Comparison of ENCODE assay signal across 14 mouse cellular contexts in the genomic region with DNA sequence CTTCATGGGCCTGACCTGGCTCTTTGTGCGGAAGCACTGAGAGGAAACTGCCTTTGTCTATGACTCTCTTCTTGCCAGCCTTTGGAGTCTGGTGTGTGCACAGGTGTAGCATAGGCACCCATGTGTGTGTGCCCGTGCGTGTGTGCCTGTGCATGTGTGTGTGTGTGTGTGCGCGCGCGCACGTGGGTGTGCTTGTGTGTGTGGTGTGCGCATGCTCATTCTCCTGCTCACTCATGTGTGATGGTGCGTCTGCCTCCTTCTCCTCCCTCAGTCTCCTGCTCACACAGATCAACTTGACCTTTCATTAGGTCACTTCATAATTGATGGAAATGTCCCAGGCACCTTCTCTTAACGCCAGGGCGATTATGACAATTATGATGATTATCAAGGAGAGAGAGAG.
A peak's percentile ranks its signal among the peaks of the same experiment; 100 is the strongest.
DNase-seq lines count a peak whose midpoint lies in the region; ATAC-seq lines count a peak whose summit lies in the region.
"Had no signal": no experiment of that assay in that cellular context is flagged by ENCODE, and none has a peak within 500 bp of the region (broad histone marks: within the 10 kb centered on the region; RNA-seq: fewer than 3 reads in every experiment).

No protein-coding gene starts in this region.

- no peaks in the 10 kb centered on the region for H3K36me3 ChIP-seq in embryonic facial prominence, embryonic 11.5 days (replicated peaks; ENCODE audit: control insufficient read depth, insufficient read depth, low read depth, low read length)
- no peaks in the 10 kb centered on the region for H3K36me3 ChIP-seq in embryonic facial prominence, embryonic 10.5 days (replicated peaks)
- no peaks in the 10 kb centered on the region for H3K36me3 ChIP-seq in midbrain, embryonic 13.5 days
- H3K36me3 ChIP-seq: embryonic facial prominence, embryonic 13.5 days had no signal

- no peak overlapping the region for H3K27ac ChIP-seq in embryonic facial prominence, embryonic 11.5 days (replicated peaks; ENCODE audit: low read depth, low read length)
- no peak overlapping the region for H3K27ac ChIP-seq in embryonic facial prominence, embryonic 10.5 days (replicated peaks)
- peak overlapping the region; percentile 76 for H3K27ac ChIP-seq in midbrain, embryonic 13.5 days
- H3K27ac ChIP-seq: embryonic facial prominence, embryonic 13.5 days; heart, adult 2 months; liver, embryonic 14.5 days had no signal

- H3K4me3 ChIP-seq in embryonic facial prominence, embryonic 11.5 days (ENCODE audit: low read depth, low read length) = no peak overlapping the region
- no peak overlapping the region for H3K4me3 ChIP-seq in embryonic facial prominence, embryonic 10.5 days
- no peak overlapping the region for H3K4me3 ChIP-seq in midbrain, embryonic 13.5 days (replicated peaks)
- H3K4me3 ChIP-seq: embryonic facial prominence, embryonic 13.5 days; heart, adult 2 months had no signal

- DNase-seq in embryonic facial prominence, embryonic 11.5 days (ENCODE audit: low spot score) = no peak
- no peak for DNase-seq in embryonic facial prominence, embryonic 10.5 days (ENCODE audit: low spot score)
- DNase-seq in right cerebral cortex, postnatal 4 days = peak; percentile 39
- no peak for DNase-seq in right cerebral cortex, adult 2 months (ENCODE audit: low spot score in 2 of 2)
- peak; percentile 77 for DNase-seq in retina, postnatal 1 day
- no peak for DNase-seq in spleen, postnatal 36 days (ENCODE audit: low spot score in 2 of 2)
- DNase-seq in lung, adult 18-20 months = no peak
- DNase-seq: cerebellum, adult 8-10 months; heart, adult 2 months; lung, postnatal 36 days; thymus, postnatal 14 days had no signal

- 67% methylated on average over 12 of the region's 12 CpGs for WGBS in embryonic facial prominence, embryonic 11.5 days
- 74% methylated on average over 12 of the region's 12 CpGs for WGBS in embryonic facial prominence, embryonic 10.5 days
- 70% methylated on average over 12 of the region's 12 CpGs for WGBS in midbrain, embryonic 13.5 days

- ATAC-seq in embryonic facial prominence, embryonic 11.5 days (replicated peaks; ENCODE audit: insufficient number of reproducible peaks, low FRiP score, low TSS enrichment, low read depth) = 0 out of 2 replicates have a peak, but pooled peaks have one; percentile 45
- peak; percentile 63 for ATAC-seq in midbrain, embryonic 13.5 days

- no peak overlapping the region for H3K9ac ChIP-seq in embryonic facial prominence, embryonic 11.5 days (replicated peaks; ENCODE audit: low read length)
- H3K9ac ChIP-seq in midbrain, embryonic 13.5 days (replicated peaks) = no peak overlapping the region
- H3K9ac ChIP-seq: embryonic facial prominence, embryonic 13.5 days; liver, embryonic 14.5 days had no signal

- no peaks in the 10 kb centered on the region for H3K4me1 ChIP-seq in embryonic facial prominence, embryonic 11.5 days (ENCODE audit: control insufficient read depth, insufficient read depth, low read length)
- H3K4me1 ChIP-seq in embryonic facial prominence, embryonic 10.5 days = peaks cover 34% of the 10 kb centered on the region
- peaks cover 42% of the 10 kb centered on the region for H3K4me1 ChIP-seq in midbrain, embryonic 13.5 days (replicated peaks)

- H3K27me3 ChIP-seq in embryonic facial prominence, embryonic 11.5 days (ENCODE audit: control insufficient read depth, insufficient read depth, low read length) = peaks cover 5% of the 10 kb centered on the region; the same call in 1 of the 2 replicates
- H3K27me3 ChIP-seq in embryonic facial prominence, embryonic 10.5 days (replicated peaks; ENCODE audit: low read depth, poor library complexity, severe bottlenecking) = peaks cover 87% of the 10 kb centered on the region
- peaks cover 55% of the 10 kb centered on the region for H3K27me3 ChIP-seq in midbrain, embryonic 13.5 days

- H3K4me2 ChIP-seq in embryonic facial prominence, embryonic 11.5 days (ENCODE audit: low read depth, low read length) = no peak overlapping the region
- no peak overlapping the region; the same call in 1 of the 2 replicates for H3K4me2 ChIP-seq in midbrain, embryonic 13.5 days (replicated peaks)
- H3K4me2 ChIP-seq: embryonic facial prominence, embryonic 13.5 days had no signal

- no peaks in the 10 kb centered on the region for H3K9me3 ChIP-seq in embryonic facial prominence, embryonic 11.5 days (replicated peaks; ENCODE audit: control insufficient read depth, low read length)
- no peaks in the 10 kb centered on the region for H3K9me3 ChIP-seq in embryonic facial prominence, embryonic 10.5 days
- no peaks in the 10 kb centered on the region for H3K9me3 ChIP-seq in midbrain, embryonic 13.5 days
- H3K9me3 ChIP-seq: embryonic facial prominence, embryonic 13.5 days had no signal

Comparison
In these comparisons a context has a peak if more than half of its experiments do, and no peak if none do; other contexts are left out.
1. DNase-seq: peak in right cerebral cortex, postnatal 4 days (single experiment) and retina, postnatal 1 day (single experiment); none in embryonic facial prominence, embryonic 11.5 days (single experiment), embryonic facial prominence, embryonic 10.5 days (single experiment), right cerebral cortex, adult 2 months (0 of 2), spleen, postnatal 36 days (0 of 2) and lung, adult 18-20 months (0 of 2).